Mouse (Mus musculus): Measurements from ENCODE around the gene Gng3.

Gng3 gene

DNA sequence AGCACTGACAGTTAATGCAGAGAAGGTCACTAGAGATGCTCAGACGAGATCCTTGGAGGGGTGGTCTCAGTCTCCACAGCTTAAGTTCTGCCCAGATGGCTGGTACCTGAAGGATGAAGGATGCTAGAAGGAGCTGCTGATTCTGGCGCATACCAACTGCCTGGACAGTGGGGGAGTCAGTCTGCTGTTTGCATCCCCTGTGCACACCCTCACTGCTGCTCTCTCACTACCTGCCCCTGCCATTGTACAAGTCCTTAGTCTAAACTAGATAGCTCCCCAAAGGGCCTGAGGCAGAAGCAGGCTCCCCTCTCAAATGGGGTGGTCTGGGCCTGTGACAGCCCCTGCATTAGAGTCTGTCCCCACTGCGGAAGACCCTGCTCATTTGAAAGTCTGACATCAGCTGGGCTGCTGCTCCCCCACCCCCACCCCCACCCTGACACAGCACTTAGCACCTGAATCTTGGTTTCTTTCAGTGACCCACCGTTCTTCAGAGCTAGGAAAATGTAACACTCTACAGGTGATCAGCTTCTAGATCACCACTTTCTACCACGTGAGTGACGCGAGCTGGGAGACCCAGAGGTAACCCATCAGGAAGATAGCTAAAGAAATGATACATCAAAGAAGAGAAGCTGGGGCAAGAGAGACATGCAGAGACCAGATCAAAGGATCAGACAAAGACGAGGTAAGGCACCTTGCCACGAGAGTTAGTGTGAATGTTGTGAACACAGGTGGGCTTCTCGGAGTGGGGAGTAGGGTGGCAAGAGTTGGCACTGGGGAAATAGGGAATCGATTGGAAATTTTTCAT lies at the start of gene Gng3:
Gene Gng3 (minus strand): TSS at position 92 of the 805 bp plus-strand sequence.
- in situ Hi-C loops (cut with MboI, MseI): loop anchor here (5.0 to 25.0 kb wide), 3 partner anchors 33 to 1048 kb away; partner anchors contain the start of genes Incenp and Ubxn1

DNA sequence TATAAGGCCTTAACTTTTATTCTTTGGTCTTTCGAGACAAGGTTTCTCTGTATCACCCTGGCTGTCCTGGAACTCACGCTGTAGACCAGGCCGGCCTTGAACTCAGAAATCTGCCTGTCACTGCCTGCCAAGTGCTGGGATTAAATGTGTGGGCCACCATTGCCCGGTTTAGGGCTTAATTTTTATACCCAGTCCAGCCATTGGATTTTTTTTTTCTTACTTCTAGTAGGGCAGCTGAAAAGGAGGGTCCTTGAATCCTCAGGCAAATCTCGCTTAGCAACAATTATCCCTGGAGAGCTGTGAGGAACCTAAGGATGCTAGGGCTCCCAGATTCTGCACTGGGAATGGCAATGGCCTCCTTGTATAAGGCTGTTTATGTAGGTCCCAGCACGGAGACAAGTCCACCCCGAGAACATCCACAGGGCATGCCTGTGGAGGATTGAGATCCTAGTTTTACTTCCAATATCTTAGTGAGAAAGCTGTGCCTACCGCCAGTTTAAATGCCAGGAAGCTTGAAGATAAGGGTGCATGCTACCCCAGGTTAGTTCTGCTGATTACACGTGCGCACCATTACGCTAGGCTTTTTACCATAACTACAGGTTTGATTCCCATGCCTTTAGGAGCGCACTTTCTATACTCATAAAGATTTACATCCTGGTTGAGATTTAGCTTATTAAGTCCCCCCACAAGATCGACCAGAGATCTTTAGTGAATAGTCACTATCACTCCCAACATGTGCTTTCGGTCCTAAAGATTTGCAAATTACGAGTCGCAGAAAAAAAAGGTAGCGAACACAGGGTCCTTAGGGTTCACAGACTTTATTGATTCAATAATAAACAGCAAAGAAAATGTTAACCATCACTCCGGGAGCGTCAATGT lies 48.8 kb upstream of the Gng3 start:
- in situ Hi-C loops (cut with MboI, MseI): no loop called here

DNA sequence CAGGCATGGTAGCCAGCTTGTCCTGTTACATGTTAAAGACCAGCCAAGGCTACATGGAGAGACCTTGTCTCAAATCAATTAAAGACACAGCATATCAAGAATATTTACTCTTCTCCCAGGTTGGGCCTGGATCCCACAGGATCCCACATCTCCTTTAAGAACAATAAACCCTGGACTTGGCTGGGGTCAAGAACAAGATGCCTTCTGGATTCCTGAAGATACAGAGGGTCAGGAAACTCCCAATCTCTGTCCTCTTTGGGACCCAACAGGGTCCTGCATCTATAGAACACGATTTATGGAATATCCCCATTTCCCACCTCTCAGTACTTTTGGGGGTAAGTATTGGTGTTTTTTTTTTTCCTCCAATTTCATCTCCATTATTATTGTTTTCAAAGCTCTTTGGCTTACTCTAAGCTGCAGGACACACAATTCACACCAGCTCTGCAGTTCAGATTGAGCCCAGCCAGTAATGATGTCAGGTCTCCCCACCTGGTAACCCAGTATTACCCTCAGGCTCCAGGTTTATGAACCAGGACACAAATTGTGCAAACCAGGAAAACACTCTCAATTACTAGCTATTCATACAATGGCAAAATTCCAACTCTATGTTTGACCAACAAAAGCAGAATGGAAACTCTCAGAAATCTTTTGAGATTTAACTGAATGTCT lies 48.1 kb upstream of the Gng3 start:
- in situ Hi-C loops (cut with MboI, MseI): no loop called here

DNA sequence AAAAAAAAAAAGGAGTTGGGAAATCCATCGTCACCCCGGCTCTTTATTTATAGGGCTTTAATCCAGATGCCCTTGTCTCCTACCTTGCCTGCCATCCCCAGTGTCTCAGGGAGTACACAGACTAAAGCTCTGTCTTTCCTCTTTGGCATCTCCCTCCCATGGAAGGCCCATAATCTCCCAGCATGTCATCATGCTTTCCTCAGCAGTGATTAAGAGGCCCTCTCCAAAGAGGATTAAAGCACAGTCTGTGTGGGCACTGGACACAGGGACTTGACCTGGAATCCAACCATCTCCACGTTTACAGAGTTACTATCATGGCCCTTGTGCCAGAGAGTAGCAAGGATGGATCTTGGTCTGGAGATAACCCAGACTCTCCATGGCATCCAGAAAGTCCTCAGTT lies 44.6 kb upstream of the Gng3 start, which contains the start of the genes Lbhd1 and Gm49403:
Gene Lbhd1 (plus strand): TSS at position 117 of the 400 bp plus-strand sequence.
Gene Gm49403 (plus strand): TSS at position 315 of the 400 bp plus-strand sequence.
- in situ Hi-C loops (cut with MboI, MseI): no loop called here

DNA sequence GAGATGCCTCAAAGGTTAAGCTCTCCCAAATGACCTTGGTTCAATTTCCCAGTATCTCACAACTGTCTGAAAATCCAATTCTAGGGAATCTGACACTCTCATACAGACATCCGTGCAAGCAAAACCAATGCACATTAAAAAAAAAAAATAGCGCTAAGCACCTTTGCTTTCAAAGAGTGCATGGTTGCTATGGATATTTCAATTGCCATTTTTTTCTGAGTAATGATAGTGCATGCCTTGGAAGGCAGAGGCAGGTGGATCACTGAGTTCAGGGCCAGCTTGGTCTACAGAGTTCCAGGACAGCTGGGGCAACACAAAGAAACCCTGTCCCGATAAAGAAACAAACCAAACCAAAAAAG lies 42.0 kb upstream of the Gng3 start:
- in situ Hi-C loops (cut with MboI, MseI): no loop called here

DNA sequence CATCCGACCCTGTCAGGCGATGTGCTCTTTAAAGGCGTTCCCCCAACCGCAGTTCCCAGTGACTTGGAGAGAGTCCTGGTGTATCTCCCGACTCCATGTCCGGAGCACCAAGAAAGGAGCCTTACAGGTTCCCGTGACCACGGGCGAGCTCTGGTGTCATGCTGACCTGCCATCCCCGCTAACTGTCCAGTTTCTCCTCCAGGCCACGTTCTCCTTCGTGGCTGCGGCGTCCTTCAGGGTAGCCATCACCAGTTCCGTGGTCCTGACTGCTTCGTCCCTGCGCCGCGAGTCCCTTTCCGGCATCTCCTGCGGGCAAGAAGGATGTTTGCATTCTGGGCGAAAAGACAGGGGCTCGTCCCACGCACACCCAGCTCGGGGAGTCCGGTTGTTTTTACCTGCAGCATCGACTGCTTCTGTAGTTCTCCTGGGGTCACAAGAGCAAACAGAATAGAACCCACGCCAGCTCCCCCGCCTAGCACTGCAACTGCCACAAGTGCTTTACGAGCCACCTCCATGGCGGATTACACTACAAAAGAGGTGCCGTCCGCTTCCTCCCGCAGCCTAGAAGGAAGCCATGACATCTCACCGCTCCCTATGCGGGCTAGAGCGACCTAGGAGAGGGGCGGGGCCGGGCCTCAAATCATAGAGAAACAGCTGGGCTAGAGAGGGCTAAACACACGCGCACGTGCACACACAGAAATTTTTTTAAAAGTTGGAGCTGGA lies 41.5 kb upstream of the Gng3 start, which contains the start of gene Uqcc3:
Gene Uqcc3 (minus strand): TSS at position 613 of the 723 bp plus-strand sequence.
- in situ Hi-C loops (cut with MboI, MseI): no loop called here

DNA sequence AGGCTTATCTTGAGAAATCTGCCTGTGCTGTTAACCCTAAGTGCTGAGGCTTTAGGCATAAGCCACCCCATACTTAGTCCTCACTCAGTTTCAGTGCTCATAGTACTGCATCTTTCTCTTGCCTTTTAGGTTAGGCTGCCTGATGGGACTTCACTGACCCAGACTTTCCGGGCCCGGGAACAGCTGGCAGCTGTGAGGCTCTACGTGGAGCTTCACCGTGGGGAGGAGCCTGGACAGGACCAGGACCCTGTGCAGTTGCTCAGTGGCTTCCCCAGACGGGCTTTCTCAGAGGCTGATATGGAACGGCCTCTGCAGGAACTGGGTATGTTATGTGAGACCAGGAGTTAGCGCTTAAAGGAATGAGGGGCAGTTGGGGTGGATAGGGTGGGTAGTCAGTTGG lies 36.0 kb upstream of the Gng3 start:
- in situ Hi-C loops (cut with MboI, MseI): no loop called here

DNA sequence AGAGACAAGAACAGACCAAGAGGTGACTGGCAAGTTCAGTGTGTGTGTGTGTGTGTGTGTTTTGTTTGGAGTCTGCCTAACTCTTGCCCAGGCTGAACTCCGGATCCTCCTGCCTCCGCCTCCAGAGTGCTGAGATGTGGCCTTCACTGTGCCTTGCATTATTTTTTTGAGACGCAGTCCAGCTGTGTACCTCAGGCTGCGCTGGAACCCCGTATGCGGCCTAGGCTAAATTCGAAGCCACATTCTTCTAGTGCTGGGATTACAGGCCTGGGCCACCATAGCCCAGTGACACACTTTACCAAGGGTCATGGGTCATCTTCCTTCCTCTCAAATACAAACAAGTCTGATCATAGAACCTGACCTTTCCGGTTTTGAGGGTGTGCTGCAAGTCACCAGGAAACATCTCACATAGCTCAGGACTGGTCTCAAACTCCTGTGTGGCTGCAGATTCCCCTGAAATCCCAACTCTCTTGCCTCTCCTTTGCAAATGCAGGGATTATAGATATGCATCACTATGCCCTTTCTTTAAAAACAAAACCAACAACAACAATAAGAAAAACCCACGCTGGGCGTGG lies 33.4 kb upstream of the Gng3 start:
- in situ Hi-C loops (cut with MboI, MseI): loop anchor here (5.0 to 25.0 kb wide), 3 partner anchors 35 to 590 kb away; partner anchors contain the start of genes Bscl2 and Gng3

DNA sequence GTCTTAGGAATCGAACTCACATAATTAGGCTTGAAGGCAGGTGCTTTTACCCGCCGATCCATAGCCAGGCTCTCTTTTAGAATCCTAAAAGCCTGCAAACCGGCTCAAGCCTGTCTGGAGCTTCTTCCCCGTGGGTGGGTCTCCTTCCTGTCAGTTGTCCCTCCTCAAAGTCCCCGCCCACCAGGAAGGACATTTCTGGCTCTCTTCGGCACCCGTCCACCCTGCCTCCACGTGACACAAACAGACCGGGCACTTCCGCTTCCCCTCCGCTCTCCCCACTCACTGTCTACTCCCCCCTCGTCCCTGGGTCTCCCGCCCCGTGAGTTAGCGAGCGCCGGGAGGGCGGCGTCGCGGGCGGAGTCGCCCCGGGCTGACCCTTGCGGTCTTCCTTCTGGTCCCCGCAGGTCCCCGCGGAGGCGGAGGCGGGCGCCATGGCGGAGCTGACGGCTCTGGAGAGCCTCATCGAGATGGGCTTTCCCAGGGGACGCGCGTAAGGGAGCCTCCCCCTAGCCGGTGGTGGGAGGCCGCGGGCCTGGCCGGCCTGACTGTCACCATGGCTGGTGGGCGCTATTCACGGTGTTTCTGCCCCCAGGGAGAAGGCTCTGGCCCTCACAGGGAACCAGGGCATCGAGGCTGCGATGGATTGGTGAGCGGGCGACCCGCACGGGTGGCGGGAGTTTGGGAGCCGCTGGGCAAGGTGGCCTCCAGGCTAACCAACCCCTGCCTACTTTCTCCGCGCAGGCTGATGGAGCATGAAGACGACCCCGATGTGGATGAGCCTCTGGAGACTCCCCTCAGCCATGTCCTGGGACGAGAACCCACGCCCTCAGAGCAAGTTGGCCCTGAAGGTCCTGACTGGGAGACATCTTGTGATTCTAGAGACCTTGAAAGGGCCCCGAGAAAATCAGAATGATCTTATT lies 32.5 kb upstream of the Gng3 start, which contains the start of gene Ubxn1:
Gene Ubxn1 (plus strand): TSS at position 230 of the 920 bp plus-strand sequence.
- in situ Hi-C loops (cut with MboI, MseI): loop anchor here (5.0 to 25.0 kb wide), 3 partner anchors 34 to 591 kb away; partner anchors contain the start of genes Bscl2 and Gng3

DNA sequence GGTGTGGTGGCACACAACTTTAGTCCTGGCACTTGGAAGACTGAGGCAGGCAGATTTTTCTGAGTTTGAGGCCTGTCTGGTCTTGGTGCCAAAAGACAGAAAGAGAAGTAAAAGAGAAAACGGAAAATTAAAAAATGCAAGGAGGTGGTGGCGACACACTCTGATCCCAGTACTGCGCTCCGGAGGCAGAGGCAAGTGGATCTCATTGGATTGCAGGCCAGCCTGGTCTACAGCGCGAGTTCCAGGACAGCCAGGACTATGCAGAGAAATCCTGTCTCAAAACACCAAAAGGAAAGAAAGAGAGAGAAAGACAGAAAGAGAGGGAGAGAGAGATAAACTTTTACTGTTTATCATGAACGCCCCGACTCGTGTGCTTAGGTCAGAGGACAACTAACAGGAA lies 31.8 kb upstream of the Gng3 start:
- in situ Hi-C loops (cut with MboI, MseI): loop anchor here (5.0 to 25.0 kb wide), 3 partner anchors 34 to 591 kb away; partner anchors contain the start of genes Bscl2 and Gng3

DNA sequence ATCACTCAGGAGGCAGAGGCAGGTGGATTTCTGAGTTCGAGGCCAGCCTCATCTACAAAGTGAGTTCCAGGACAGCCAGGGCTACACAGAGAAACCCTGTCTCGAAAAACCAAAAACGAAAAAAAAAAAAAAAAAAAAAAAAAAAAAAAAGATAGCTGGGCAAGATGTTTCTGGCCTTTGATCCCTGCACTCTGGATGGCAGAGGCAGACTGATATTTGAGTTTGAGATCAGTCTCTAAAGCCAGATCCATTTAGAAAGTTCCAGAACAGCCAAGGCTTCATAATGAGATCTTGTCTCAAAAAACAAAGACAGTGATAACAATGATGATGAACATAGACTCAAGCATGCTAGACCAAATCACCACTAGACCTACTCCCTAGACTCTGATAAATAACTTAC lies 31.4 kb upstream of the Gng3 start:
- in situ Hi-C loops (cut with MboI, MseI): loop anchor here (5.0 to 25.0 kb wide), 3 partner anchors 33 to 592 kb away; partner anchors contain the start of genes Bscl2 and Gng3

DNA sequence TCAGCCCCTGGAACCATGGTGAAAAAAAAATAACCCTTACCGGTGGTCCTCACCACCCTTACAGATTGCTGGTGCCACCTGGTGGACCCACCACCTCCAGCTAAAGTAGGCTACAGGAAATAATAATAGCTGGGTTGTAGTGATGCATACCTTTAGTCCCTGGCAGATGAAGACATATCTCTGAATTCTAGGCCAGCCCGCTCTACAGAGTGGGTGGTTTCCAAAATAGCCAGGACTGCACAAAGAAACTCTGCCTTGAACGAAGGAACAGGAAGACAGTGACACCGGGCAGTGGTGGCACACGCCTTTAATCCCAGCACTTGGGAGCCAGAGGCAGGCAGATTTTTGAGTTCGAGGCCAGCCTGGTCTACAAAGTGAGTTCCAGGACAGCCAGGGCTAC lies 25.3 kb upstream of the Gng3 start:
- in situ Hi-C loops (cut with MboI, MseI): loop anchor here (25.0 kb wide), 2 partner anchors 473 to 598 kb away; no protein-coding TSS in a partner anchor

DNA sequence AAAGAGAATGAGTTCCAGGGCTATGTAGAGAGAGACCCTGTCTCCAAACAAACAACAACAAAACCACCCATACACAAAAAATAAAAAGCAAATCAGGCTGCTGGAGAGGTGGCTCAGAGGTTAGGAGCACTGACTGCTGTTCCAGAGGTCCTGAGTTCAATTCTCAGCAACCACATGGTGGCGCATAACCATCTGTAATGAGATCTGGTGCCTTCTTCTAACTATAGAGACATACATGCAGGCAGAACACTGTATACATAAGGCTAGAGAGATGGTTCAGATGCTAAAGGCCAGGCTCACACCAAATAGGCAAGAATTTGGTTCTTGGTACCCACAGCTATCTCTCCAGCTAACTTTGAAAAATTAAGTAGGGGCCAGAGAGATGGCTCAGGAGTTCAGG lies 20.0 kb upstream of the Gng3 start:
- in situ Hi-C loops (cut with MboI, MseI): loop anchor here (25.0 kb wide), 2 partner anchors 478 to 603 kb away; no protein-coding TSS in a partner anchor

DNA sequence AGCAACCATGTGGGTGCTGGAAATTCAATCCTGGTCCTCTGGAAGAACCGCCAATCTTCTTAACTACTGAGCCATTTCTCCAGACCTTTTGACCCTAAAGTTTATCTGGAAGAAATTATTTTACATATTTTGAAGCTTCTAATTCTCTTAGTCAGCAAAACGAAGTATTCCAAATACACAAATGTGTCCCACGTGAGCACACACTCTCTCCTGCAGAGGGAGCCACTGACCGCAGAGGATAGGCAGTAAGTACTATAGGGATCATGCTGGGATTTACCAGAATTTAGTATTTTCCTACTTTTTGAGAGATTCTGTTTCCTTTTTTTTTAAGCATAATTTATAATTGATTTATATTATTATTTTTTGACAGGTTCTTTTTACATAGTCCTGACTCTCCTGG lies 18.7 kb upstream of the Gng3 start:
- in situ Hi-C loops (cut with MboI, MseI): loop anchor here (25.0 kb wide), 2 partner anchors 480 to 605 kb away; no protein-coding TSS in a partner anchor

DNA sequence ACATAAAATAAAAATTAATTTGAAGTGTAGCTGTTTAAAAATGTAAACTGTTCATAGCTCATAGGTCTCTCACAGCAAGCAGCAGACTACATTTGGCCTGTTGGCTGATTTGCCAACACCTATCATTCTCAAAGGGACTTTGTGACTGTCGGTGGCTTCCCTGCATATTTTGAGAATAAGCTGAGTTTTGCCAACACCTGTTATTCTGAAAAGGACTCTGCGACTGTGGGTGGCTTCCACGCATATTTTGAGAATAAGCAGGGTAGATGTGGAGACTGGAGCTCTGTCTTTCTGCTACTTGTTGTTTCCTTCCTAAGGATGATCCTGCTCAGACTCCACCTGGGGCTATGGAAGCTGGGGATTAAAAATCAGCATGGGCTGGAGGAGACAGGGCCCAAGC lies 14.1 kb upstream of the Gng3 start:
- in situ Hi-C loops (cut with MboI, MseI): loop anchor here (25.0 kb wide), 2 partner anchors 484 to 609 kb away; no protein-coding TSS in a partner anchor

DNA sequence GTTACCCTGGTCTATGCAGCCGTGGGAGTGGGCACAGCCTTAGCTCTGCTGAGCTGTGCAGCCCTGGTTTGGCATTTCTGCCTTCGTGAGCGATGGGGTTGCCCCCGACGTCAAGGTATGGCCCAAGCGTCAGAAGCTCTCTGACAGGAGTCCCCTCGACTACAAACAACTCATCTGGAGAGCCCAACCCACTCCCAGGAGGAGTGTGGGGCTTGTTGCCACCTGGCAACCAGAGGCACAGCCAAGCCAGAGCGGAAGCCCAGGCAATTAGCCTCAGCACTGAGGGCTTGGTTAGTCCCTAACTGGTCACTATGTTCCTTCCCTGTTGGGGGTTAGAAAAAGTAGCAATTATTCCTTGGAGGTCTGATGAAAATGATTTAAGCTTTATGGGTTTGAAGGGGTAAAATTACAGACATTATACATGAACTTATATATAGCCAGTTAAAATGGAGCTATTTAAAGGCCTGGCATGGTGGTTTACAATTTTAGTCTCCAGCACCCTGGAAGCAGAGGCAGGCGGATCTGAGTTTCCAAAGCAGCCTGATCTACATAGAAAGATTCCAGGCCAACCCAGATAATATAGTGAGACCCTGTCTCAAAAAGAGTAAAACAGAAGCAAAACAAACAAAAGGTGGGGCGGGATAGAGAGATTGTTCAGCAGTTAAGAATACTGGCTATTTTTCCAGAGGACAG lies 13.4 kb upstream of the Gng3 start:
- in situ Hi-C loops (cut with MboI, MseI): loop anchor here (25.0 kb wide), 2 partner anchors 485 to 610 kb away; no protein-coding TSS in a partner anchor

DNA sequence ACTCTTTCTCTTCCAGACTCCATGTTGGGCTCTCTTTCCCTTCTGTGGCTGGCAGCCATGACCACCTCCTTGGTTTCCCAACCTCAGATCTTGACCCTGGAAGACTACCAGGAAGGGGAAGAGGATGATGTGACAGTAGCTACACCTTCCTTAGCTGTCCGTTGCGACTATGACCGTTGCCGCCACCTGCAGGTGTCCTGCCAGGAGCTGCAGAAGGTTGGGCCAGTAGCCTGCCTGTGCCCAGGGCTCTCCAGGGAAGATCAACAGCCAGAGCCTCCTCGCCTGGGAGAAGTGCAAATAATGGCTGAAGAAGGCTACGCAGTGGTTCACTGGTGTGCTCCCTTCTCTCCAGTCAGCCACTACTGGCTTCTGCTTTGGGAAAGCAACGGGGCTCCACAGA lies 12.6 kb upstream of the Gng3 start:
- in situ Hi-C loops (cut with MboI, MseI): loop anchor here (25.0 kb wide), 2 partner anchors 486 to 611 kb away; no protein-coding TSS in a partner anchor

DNA sequence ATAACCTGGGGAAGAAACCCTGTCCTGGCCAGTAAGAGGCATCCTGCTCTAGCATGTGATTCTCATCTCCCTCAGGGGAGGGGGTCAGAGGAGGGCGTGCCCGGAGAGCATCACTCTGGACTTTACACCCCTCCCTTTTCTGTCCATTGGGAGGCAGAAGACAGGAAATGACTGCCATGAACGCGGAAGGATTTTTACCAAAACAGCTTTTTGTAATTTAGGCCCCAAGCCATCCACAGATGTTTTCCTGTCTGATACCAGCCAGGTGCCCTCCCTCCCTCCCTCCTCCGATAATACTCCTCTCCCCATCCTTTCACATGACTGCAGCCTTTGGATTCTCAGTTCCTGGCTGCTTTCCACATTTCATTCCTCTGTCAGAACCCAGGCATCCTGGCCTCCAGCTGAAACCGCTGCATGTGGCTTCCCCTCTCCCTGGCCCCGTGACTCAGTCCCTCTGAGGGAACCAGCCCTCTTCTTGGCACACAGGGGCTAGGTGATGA lies 11.5 kb upstream of the Gng3 start, which contains the start of gene Lrrn4cl:
Gene Lrrn4cl (plus strand): TSS at position 367 of the 500 bp plus-strand sequence.
- in situ Hi-C loops (cut with MboI, MseI): loop anchor here (25.0 kb wide), 2 partner anchors 487 to 612 kb away; no protein-coding TSS in a partner anchor

Data from T-helper 1 cell (primary cell).